Mouse (Mus musculus) liver, adult 2 months (tissue): ENCODE data around the gene Mcm3. TPM values are rescaled to one million over a fixed set of nuclear protein-coding genes. Genes with fewer than 3 reads are reported as not detected.

Experiments
- DNase-seq: peaks from one replicate; pipeline ENCODE4 v3.0.0-alpha.2; 2011; ENCODE audit warnings: low read depth, low spot score; ENCODE audit errors: extremely low read depth
- H3K27ac ChIP-seq: fragments of 200-500 bp; replicated peaks from 2 replicates; pipeline ENCODE4 v1.5.1; 2012; ENCODE audit warnings: low read depth, mild to moderate bottlenecking, control low read depth, inconsistent platforms, low read length; ENCODE audit not compliant: insufficient read depth
- H3K27me3 ChIP-seq: fragments of 200-500 bp; 2 replicates; pipeline ENCODE4 v1.6.1; 2012; ENCODE audit warnings: mild to moderate bottlenecking, moderate library complexity, low read length, inconsistent platforms; ENCODE audit not compliant: control insufficient read depth, insufficient read depth
- H3K36me3 ChIP-seq: fragments of 200-500 bp; 2 replicates; pipeline ENCODE4 v1.6.1; 2012; ENCODE audit warnings: low read length, inconsistent platforms; ENCODE audit not compliant: control insufficient read depth, insufficient read depth
- H3K4me1 ChIP-seq: fragments of 200-500 bp; 2 replicates; pipeline ENCODE4 v1.6.1; 2011; ENCODE audit warnings: low read length; ENCODE audit not compliant: control insufficient read depth, insufficient read depth
- H3K4me3 ChIP-seq: fragments of 200-500 bp; 2 replicates; pipeline ENCODE4 v1.5.1; 2011; ENCODE audit warnings: low read depth, mild to moderate bottlenecking, control low read depth, low read length, moderate library complexity; ENCODE audit not compliant: insufficient read depth
- H3K79me2 ChIP-seq: fragments of 200-500 bp; 2 replicates; pipeline ENCODE4 v1.6.1; 2012; ENCODE audit warnings: inconsistent platforms, mild to moderate bottlenecking, low read length, moderate library complexity; ENCODE audit not compliant: control insufficient read depth, insufficient read depth
- H3K9ac ChIP-seq: fragments of 200-500 bp; 2 replicates; pipeline ENCODE4 v1.6.1; 2012; ENCODE audit warnings: low read depth, mild to moderate bottlenecking, control low read depth, inconsistent platforms, low read length
- CTCF ChIP-seq: fragments of 200-500 bp; IDR thresholded peaks from 2 replicates; pipeline ENCODE4 v1.5.1; 2011; ENCODE audit warnings: low read depth, low read length, control low read depth
- POLR2A ChIP-seq: fragments of 200-500 bp; IDR thresholded peaks from 2 replicates; pipeline ENCODE4 v1.6.1; 2011; ENCODE audit warnings: low read length, control low read depth; ENCODE audit not compliant: insufficient read depth; ENCODE audit errors: extremely low read depth
- WGBS: fragments of 180-500 bp; shearing (Covaris S2); methylation state at CpG from one replicate; pipeline ENCODE4 v1.1.7; 2018; 5-methylcytosine and 5-hydroxymethylcytosine counted together
- polyA plus RNA-seq: library from polyadenylated mRNA; depleted of rRNA; stranded (reverse); fragments of >200 nt; gene quantifications from 2 replicates; pipeline ENCODE4 v1.2.3, GENCODE M21; 2012; rRNA removed
- total RNA-seq: library from RNA; depleted of rRNA; stranded (reverse); fragments of >200 nt; gene quantifications from 2 replicates; pipeline ENCODE4 v1.2.3, GENCODE M21; 2014; rRNA removed

Mcm3 gene
- total RNA-seq, result 4.4 and 8.0 TPM in 2 replicates
- polyA plus RNA-seq, result 1.9 and 3.2 TPM in 2 replicates

- WGBS, result under 1% methylated on average over 52 of the region's 52 CpGs
- 0 out of 2 replicates have a peak, but pooled peaks cover 2% of the 10 kb centered on the region for H3K36me3 ChIP-seq
- peaks cover 2% of the 10 kb centered on the region for H3K4me1 ChIP-seq
- H3K27me3 ChIP-seq, result no peaks in the 10 kb centered on the region
- H3K9ac ChIP-seq, result peak within 1 kb of the TSS; percentile 37
- H3K79me2 ChIP-seq, result no peaks in the 10 kb centered on the region
- H3K27ac ChIP-seq, result no peak within 1 kb of the TSS
- peak; percentile 97 for DNase-seq
- peak within 1 kb of the TSS; percentile 59 for H3K4me3 ChIP-seq
- TF ChIP-seq POLR2A (no peak), CTCF (no peak)
Observed at GRCm38 (mm10) chr1:20819771-20820605, at the start of gene Mcm3. Mcm3 (minus strand) TSS chr1:20820312.

DNA sequence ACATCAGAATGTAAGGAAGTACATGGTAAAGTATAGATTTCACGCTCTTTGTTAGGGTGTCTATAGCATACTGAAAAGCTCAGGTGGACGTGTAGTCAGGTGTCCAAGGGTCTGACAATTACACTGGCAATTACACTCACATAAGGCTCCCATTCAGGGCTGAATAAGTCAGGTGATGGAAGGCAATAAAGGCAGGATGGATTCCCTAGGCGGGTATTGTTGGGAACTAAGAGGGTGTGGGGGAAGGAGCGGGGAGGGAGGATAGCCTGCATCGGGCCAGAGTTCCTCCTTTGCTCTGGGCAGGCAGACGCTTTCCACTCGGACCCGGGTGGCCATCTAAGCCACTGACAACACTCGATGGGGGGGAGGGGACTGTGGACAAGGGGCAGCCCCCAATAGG is 47.9 kb upstream of the Mcm3 start:
- TF ChIP-seq CTCF (no peak), POLR2A (no peak)
- 75% methylated on average over 9 of the region's 9 CpGs for WGBS
- Histone ChIP-seq H3K4me3 (no peak overlapping the region), H3K27me3 (no peaks in the 10 kb centered on the region), H3K79me2 (no peaks in the 10 kb centered on the region), H3K4me1 (no peaks in the 10 kb centered on the region), H3K36me3 (no peaks in the 10 kb centered on the region), H3K27ac (no peak overlapping the region), H3K9ac (no peak overlapping the region)
- DNase-seq, result no peak

- H3K36me3 ChIP-seq, result no peaks in the 10 kb centered on the region
- TF ChIP-seq POLR2A (no peak), CTCF (no peak)
- DNase-seq, result no peak
- H3K4me3 ChIP-seq, result no peak overlapping the region
- no peaks in the 10 kb centered on the region for H3K79me2 ChIP-seq
- H3K27ac ChIP-seq, result no peak overlapping the region
- H3K9ac ChIP-seq, result no peak overlapping the region
- WGBS, result 63% methylated on average over 8 of the region's 8 CpGs
- H3K4me1 ChIP-seq, result no peaks in the 10 kb centered on the region
- no peaks in the 10 kb centered on the region for H3K27me3 ChIP-seq
Observed at GRCm38 (mm10) chr1:20867241-20867902, 47.3 kb upstream of the Mcm3 start.

GRCm38 (mm10) chr1:20863452-20864172 is 43.5 kb upstream of the Mcm3 start:
- DNase-seq, result peak; percentile 70
- Histone ChIP-seq H3K79me2 (no peaks in the 10 kb centered on the region), H3K36me3 (no peaks in the 10 kb centered on the region), H3K4me1 (no peaks in the 10 kb centered on the region), H3K4me3 (no peak overlapping the region), H3K27ac (no peak overlapping the region), H3K9ac (no peak overlapping the region), H3K27me3 (no peaks in the 10 kb centered on the region)
- TF ChIP-seq POLR2A (no peak), CTCF (no peak)
- WGBS, result 14% methylated on average over 5 of the region's 5 CpGs

- Histone ChIP-seq H3K4me1 (no peaks in the 10 kb centered on the region), H3K4me3 (no peak overlapping the region), H3K9ac (no peak overlapping the region), H3K27me3 (no peaks in the 10 kb centered on the region), H3K27ac (no peak overlapping the region), H3K36me3 (no peaks in the 10 kb centered on the region), H3K79me2 (no peaks in the 10 kb centered on the region)
- no peak for DNase-seq
- TF ChIP-seq CTCF (no peak), POLR2A (no peak)
- 91% methylated on average over 3 of the region's 3 CpGs for WGBS
Observed at GRCm38 (mm10) chr1:20861865-20862264, 41.8 kb upstream of the Mcm3 start.
